Mouse (Mus musculus) frontal cortex, adult 2 months (tissue): ENCODE measurements at regions not wholly inside any gene's neighbourhood (a gene's known extent, or its start where the extent isn't known, plus 50 kb on each side); places are given as distances from the start of the nearest gene placed in this dataset.
"Not testable (repeated sequence)": the region's sequence is repeated elsewhere in the genome, so short reads cannot be mapped to it uniquely, and the experiment has no call there.

ENCODE experiments used
- DNase-seq, 2 experiments: peaks; one replicate each; pipeline ENCODE4 v3.0.0; 2022; ENCODE audit warnings: low spot score in 1 of 2; ENCODE audit errors: extremely low spot score in 1 of 2

- DNase-seq: peak; percentile 38 to 94
Observed at GRCm38 (mm10) chr7:111969198-111969887, 54.0 kb upstream of the Usp47 start.

GRCm38 (mm10) chr7:111968261-111968660, 55.0 kb upstream of the Usp47 start:
- DNase-seq: no peak

- DNase-seq: no peak
Observed at GRCm38 (mm10) chr7:111966716-111967115, 56.6 kb upstream of the Usp47 start.

GRCm38 (mm10) chr7:111963969-111964368, 59.3 kb upstream of the Usp47 start:
- DNase-seq: no peak

- DNase-seq: peak; percentile 28 to 51
Observed at GRCm38 (mm10) chr7:111959977-111960376, 63.3 kb upstream of the Usp47 start.

- no peak for DNase-seq
Observed at GRCm38 (mm10) chr7:111956671-111957070, 66.6 kb upstream of the Usp47 start.

GRCm38 (mm10) chr7:111939631-111940030, 83.7 kb upstream of the Usp47 start:
- no peak for DNase-seq

- no peak for DNase-seq
Observed at GRCm38 (mm10) chr7:111937547-111937946, 85.8 kb upstream of the Usp47 start.

- DNase-seq: peak in 1 of 2 experiments; percentile 31
Observed at GRCm38 (mm10) chr7:111937102-111937501, 86.2 kb upstream of the Usp47 start.

- no peak for DNase-seq
Observed at GRCm38 (mm10) chr7:111932725-111933124, 90.6 kb upstream of the Usp47 start.

- DNase-seq: no peak
Observed at GRCm38 (mm10) chr7:111919961-111920360, 103.3 kb upstream of the Usp47 start.

- DNase-seq: peak; percentile 65 to 76
Observed at GRCm38 (mm10) chr7:111903741-111904231, 119.5 kb upstream of the Usp47 start.

- peak in 1 of 2 experiments; percentile 45 for DNase-seq
Observed at GRCm38 (mm10) chr7:111897016-111897415, 117.2 kb upstream of the Galnt18 start.

- DNase-seq: peak; percentile 75 to 82
Observed at GRCm38 (mm10) chr7:111896255-111896654, 116.5 kb upstream of the Galnt18 start.

- no peak for DNase-seq
Observed at GRCm38 (mm10) chr7:111882991-111883390, 103.2 kb upstream of the Galnt18 start.

- no peak for DNase-seq
Observed at GRCm38 (mm10) chr7:111880067-111880675, 100.4 kb upstream of the Galnt18 start.

GRCm38 (mm10) chr7:111877591-111877990, 97.8 kb upstream of the Galnt18 start:
- DNase-seq: no peak

- DNase-seq: no peak
Observed at GRCm38 (mm10) chr7:111875949-111876348, 96.2 kb upstream of the Galnt18 start.

- peak in 1 of 2 experiments; percentile 42 for DNase-seq
Observed at GRCm38 (mm10) chr7:111869337-111869736, 89.6 kb upstream of the Galnt18 start.

- DNase-seq: peak in 1 of 2 experiments; percentile 14
Observed at GRCm38 (mm10) chr7:111863035-111863434, 83.3 kb upstream of the Galnt18 start.

GRCm38 (mm10) chr7:111858291-111858690, 78.5 kb upstream of the Galnt18 start:
- not testable (repeated sequence) for DNase-seq

GRCm38 (mm10) chr7:111856977-111857376, 77.2 kb upstream of the Galnt18 start:
- no peak for DNase-seq
